Mouse (Mus musculus): ENCODE results near the gene Abo. TPM values are rescaled to one million over a fixed set of nuclear protein-coding genes. Genes with fewer than 3 reads are reported as not detected.

Abo gene
- not detected in 2 replicates for polyA plus RNA-seq (2015; fragmentation: Nextera tagmentation; extraction: Ambion mirVana)

DNA sequence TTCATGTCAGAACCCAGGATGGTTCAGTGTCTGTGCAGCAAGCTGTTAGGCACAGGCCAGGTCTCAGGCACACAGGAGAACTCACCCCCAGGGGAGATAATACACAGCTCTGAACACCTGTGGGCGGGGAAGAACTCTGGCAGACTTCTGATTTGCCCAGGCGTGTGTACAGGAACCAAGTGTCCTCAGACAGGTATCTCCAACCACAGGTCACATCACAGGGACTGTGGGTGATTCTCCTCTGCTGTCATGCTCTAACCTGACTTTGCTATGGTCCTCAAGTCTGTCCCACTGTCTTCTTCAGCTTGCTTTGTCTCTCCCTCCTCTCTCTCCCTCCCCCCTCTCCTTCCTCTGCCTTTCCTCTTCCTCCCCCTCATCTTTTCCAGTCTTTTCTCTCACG, at the start of gene Abo:
Gene Abo (minus strand): TSS at position 101 of the 400 bp plus-strand sequence.
- H3K9me3 ChIP-seq (ENCODE audit: low read length) = no peaks in the 10 kb centered on the region
- DNase-seq (no peak), ATAC-seq (no peak)
- H3K4me2 ChIP-seq (ENCODE audit: low read depth, low read length) = no peak within 1 kb of the TSS
- no peak within 1 kb of the TSS for H3K9ac ChIP-seq (replicated peaks)
- H3K27me3 ChIP-seq (ENCODE audit: insufficient read depth, low read length) = 0 out of 2 replicates have a peak, but pooled peaks cover 4% of the 10 kb centered on the region
- H3K27ac ChIP-seq (ENCODE audit: low read depth) = no peak within 1 kb of the TSS
- no peak for TF ChIP-seq EP300 (IDR thresholded peaks at IDR 0.05; ENCODE audit: low read depth)
- TF ChIP-seq CTCF (IDR thresholded peaks at IDR 0.05; ENCODE audit: low read depth) = no peak
- no peaks in the 10 kb centered on the region for H3K36me3 ChIP-seq (replicated peaks; ENCODE audit: insufficient read depth, low read length)
- H3K4me1 ChIP-seq (ENCODE audit: insufficient read depth) = no peaks in the 10 kb centered on the region
- 52% methylated on average over 3 of the region's 3 CpGs for WGBS (ENCODE audit: insufficient replicate concordance)
- no peak within 1 kb of the TSS for H3K4me3 ChIP-seq (ENCODE audit: low read depth, low read length)

GRCm38 (mm10) chr2:26914148-26914941, 49.6 kb upstream of the Abo start:
- TF ChIP-seq CTCF (IDR thresholded peaks at IDR 0.05; ENCODE audit: low read depth) = no peak
- TF ChIP-seq EP300 (IDR thresholded peaks at IDR 0.05; ENCODE audit: low read depth) = no peak
- Histone ChIP-seq H3K36me3 (replicated peaks; ENCODE audit: insufficient read depth, low read length) (peaks cover 46% of the 10 kb centered on the region), H3K27ac (ENCODE audit: low read depth) (0 out of 2 replicates have a peak overlapping the region, but pooled peaks have one; percentile 16), H3K4me2 (ENCODE audit: low read depth, low read length) (0 out of 2 replicates have a peak overlapping the region, but pooled peaks have one; percentile 92), H3K4me3 (ENCODE audit: low read depth, low read length) (no peak overlapping the region), H3K27me3 (ENCODE audit: insufficient read depth, low read length) (no peaks in the 10 kb centered on the region), H3K9ac (replicated peaks) (peak overlapping the region; percentile 70; the same call in 1 of the 2 replicates), H3K9me3 (ENCODE audit: low read length) (no peaks in the 10 kb centered on the region), H3K4me1 (ENCODE audit: insufficient read depth) (peaks cover 35% of the 10 kb centered on the region)
- 55% methylated on average over 8 of the region's 8 CpGs for whole genome bisulfite sequencing (ENCODE audit: insufficient replicate concordance)
- DNase-seq (no peak), ATAC-seq (no peak)

- TF ChIP-seq EP300 (IDR thresholded peaks at IDR 0.05; ENCODE audit: low read depth) (no peak), CTCF (IDR thresholded peaks at IDR 0.05; ENCODE audit: low read depth) (no peak)
- 70% methylated on average over 17 of the region's 17 CpGs for WGBS (ENCODE audit: insufficient replicate concordance)
- Histone ChIP-seq H3K4me3 (ENCODE audit: low read depth, low read length) (no peak overlapping the region), H3K9me3 (ENCODE audit: low read length) (no peaks in the 10 kb centered on the region), H3K4me2 (ENCODE audit: low read depth, low read length) (0 out of 2 replicates have a peak overlapping the region, but pooled peaks have one; percentile 13), H3K27me3 (ENCODE audit: insufficient read depth, low read length) (no peaks in the 10 kb centered on the region), H3K4me1 (ENCODE audit: insufficient read depth) (peaks cover 42% of the 10 kb centered on the region), H3K9ac (replicated peaks) (peak overlapping the region; percentile 7; the same call in 1 of the 2 replicates), H3K27ac (ENCODE audit: low read depth) (0 out of 2 replicates have a peak overlapping the region, but pooled peaks have one; percentile 16), H3K36me3 (replicated peaks; ENCODE audit: insufficient read depth, low read length) (peaks cover 39% of the 10 kb centered on the region)
- ATAC-seq = no peak
- DNase-seq = no peak
Observed at GRCm38 (mm10) chr2:26913416-26914147, 48.8 kb upstream of the Abo start.

- DNase-seq (no peak), ATAC-seq (no peak)
- TF ChIP-seq CTCF (IDR thresholded peaks at IDR 0.05; ENCODE audit: low read depth) (no peak), EP300 (IDR thresholded peaks at IDR 0.05; ENCODE audit: low read depth) (no peak)
- peaks cover 41% of the 10 kb centered on the region for H3K36me3 ChIP-seq (replicated peaks; ENCODE audit: insufficient read depth, low read length)
- peaks cover 38% of the 10 kb centered on the region for H3K4me1 ChIP-seq (ENCODE audit: insufficient read depth)
- H3K9ac ChIP-seq (replicated peaks) = peak overlapping the region; percentile 97
- peak overlapping the region; percentile 69 for H3K4me3 ChIP-seq (ENCODE audit: low read depth, low read length)
- no peaks in the 10 kb centered on the region for H3K9me3 ChIP-seq (ENCODE audit: low read length)
- peak overlapping the region; percentile 96 for H3K4me2 ChIP-seq (ENCODE audit: low read depth, low read length)
- H3K27ac ChIP-seq (ENCODE audit: low read depth) = 0 out of 2 replicates have a peak overlapping the region, but pooled peaks have one; percentile 8
- WGBS (ENCODE audit: insufficient replicate concordance) = 61% methylated on average over 5 of the region's 5 CpGs
- H3K27me3 ChIP-seq (ENCODE audit: insufficient read depth, low read length) = no peaks in the 10 kb centered on the region
Observed at GRCm38 (mm10) chr2:26912253-26912770, 47.5 kb upstream of the Abo start.

DNA sequence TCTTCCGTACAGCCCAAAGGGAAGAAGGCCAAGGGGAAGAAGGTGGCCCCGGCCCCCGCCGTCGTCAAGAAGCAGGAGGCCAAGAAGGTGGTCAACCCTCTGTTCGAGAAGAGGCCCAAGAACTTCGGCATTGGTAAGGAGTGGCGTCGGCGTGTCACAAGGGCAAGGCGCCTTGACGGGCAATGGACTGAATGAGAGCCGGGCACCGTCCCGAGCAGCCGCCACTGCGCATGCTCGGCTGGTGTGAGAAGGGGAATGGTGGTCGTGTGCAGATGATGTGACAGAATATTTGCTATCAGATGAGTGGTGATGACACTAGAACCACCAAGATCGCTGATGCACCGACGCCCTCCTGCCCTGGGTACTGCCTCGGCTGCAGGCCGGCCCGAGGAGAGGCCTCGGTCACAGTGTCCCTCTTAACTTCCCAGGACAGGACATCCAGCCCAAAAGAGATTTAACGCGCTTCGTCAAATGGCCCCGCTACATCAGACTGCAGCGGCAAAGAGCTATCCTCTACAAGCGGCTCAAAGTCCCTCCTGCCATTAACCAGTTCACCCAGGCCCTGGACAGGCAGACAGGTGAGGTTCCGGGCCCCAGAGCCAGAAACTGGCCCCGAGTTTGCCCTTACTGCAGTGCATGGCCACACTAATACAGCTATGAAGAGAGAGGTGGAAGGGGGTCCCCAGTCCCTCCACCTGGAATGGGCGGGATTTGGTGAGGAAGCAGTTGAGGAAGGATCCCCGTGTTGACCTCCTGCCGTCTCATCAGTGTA, 46.4 kb upstream of the Abo start:
- H3K36me3 ChIP-seq (replicated peaks; ENCODE audit: insufficient read depth, low read length) = peaks cover 50% of the 10 kb centered on the region
- peak; percentile 54 for ATAC-seq

More for the DNA sequence above, 46.4 kb upstream of the Abo start:
- Histone ChIP-seq H3K4me2 (ENCODE audit: low read depth, low read length) (peak overlapping the region; percentile 96), H3K4me1 (ENCODE audit: insufficient read depth) (peaks cover 31% of the 10 kb centered on the region), H3K27ac (ENCODE audit: low read depth) (peak overlapping the region; percentile 95), H3K9ac (replicated peaks) (peak overlapping the region; percentile 97), H3K9me3 (ENCODE audit: low read length) (no peaks in the 10 kb centered on the region), H3K27me3 (ENCODE audit: insufficient read depth, low read length) (no peaks in the 10 kb centered on the region), H3K4me3 (ENCODE audit: low read depth, low read length) (peak overlapping the region; percentile 69)
- under 1% methylated on average over 36 of the region's 37 CpGs for WGBS (ENCODE audit: insufficient replicate concordance)
- DNase-seq = peak; percentile 79
- TF ChIP-seq EP300 (IDR thresholded peaks at IDR 0.05; ENCODE audit: low read depth) (no peak), CTCF (IDR thresholded peaks at IDR 0.05; ENCODE audit: low read depth) (no peak)

All from liver, postnatal 0 days (tissue).